Mouse (Mus musculus) ZHBTc4 (cell line): ENCODE measurements around the gene Lgi2.

ENCODE experiments used
- DNase-seq: peaks from one replicate; pipeline ENCODE4 v3.0.0-alpha.2; 2011; ENCODE audit warnings: low read depth, low spot score

Lgi2 gene

GRCm38 (mm10) chr5:52565813-52566531 is at the start of gene Lgi2:
Lgi2 (minus strand) TSS chr5:52566462.
- peak; percentile 55 for DNase-seq

DNA sequence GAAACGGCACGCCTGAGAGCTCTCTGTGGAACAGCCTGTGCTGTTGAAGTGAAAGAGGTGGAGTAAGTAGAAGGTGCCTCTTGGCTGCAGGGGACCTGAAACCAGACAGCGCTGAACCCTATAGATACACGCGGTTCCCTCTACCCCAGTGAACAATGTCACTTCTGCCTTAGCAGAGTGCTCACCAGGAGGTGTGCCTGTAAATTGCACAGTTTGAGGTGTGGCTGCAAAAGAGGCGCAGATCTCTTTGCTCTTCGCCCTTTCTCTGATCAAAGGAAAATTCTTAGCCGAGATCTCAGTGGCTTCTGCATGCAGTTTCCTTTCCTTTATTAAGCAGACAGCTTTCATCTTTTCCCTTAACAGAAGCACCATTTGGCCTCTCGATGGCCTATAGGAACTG is 49.2 kb upstream of the Lgi2 start:
- DNase-seq: peak; percentile 49

- DNase-seq: peak; percentile 55
Observed at GRCm38 (mm10) chr5:52614686-52615085, 48.4 kb upstream of the Lgi2 start.

GRCm38 (mm10) chr5:52612776-52613175 is 46.5 kb upstream of the Lgi2 start:
- DNase-seq: no peak

- no peak for DNase-seq
Observed at GRCm38 (mm10) chr5:52611315-52611895, 45.1 kb upstream of the Lgi2 start.

DNA sequence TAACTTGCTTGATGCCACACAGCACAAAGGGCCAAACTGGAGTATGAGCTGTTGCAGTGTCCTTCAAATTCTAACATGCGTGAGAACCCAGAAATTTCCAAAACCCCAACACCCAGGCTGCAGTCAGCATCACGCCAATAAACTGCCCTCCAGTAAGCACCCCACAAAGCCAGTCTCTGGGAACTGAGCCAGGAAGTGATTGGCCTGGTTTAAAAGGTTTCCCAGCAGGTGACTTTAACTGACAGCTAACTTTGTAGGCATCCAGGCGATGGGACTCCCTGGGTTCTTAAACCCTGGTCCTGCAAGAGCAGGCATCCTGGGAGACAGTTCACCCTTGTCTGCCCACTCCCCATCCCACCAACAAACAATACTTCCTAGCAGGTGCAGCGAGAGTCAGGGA is 44.0 kb upstream of the Lgi2 start:
- DNase-seq: no peak

DNA sequence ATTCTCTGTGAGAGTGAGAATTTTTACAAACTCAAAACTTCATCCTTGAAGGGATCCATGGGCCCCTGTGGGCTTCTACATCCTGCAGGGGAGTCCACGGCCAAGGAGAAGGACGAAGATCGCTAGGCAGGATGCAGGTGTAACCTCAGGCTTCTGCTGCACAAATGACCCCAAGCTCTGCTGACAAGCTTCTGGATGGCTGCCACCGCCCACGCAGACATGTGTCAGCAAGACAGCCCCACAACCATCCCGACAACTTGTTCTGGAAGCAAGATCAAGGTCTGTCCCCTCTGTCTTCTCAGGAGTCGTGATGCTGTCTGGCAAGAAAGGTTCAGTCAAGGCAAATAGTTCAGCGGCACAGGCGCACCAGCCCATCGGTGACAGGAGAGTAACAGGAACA is 43.4 kb upstream of the Lgi2 start:
- no peak for DNase-seq

GRCm38 (mm10) chr5:52604582-52605041 is 38.4 kb upstream of the Lgi2 start:
- DNase-seq: no peak

DNA sequence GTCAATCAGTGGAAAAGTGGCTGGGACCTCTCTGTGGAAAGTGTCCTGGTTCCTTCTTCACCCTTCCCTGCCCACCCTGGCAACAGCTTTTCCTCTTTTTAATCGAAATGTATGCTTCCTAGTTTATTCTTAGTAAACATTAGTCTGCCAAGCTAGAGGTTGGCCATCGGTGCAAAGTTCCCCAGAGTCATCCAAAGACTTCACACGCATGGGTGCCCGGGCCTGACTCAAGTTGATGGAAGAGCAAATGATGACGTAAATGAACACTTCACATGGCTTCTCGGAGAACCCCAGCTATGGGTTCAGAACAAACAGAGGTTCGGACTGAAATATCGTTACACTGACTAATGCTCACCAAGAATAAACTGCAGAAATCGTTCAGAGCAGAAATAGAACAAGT is 24.4 kb upstream of the Lgi2 start:
- no peak for DNase-seq

DNA sequence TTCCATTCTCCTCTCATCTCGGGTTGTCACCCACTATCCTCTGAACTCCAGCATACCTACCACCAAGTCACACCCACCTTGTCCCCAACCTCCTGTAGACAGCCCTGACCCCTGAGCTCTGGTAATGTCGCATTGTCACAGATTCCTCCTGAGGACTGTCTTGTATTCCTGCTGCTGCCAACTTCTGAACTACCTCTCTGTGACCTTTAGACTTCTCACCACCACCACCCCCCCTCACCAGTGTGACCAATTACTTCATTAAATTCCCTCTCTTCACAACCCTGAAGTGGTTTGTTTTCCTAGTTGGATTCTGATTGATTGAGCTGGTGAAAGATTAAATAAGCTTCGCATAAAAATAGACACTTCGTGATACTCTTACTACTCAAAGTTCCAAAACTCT is 22.4 kb upstream of the Lgi2 start:
- no peak for DNase-seq

DNA sequence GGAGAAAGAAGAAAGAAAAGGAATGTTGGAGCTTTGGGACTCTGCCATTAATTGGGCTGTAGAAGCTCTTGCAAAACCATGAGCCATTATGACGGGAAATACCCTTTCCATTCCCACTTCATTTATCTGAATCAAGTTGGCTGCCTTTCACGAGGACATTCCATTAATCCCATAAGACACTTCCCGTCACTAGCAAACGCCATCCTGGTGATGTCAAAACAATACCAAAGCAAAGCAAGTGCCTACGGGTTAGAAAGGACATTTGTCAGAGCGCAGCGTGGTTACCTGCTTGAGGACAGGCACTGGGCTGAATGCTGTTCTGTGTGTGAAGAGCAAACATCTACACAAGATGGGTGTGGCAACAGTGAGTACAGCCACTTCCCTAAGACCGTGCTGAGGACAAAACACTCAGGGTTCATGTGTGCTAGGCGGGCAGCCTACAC is 21.1 kb upstream of the Lgi2 start:
- DNase-seq: no peak

- peak; percentile 58 for DNase-seq
Observed at GRCm38 (mm10) chr5:52572572-52572971, 6.3 kb upstream of the Lgi2 start.

DNA sequence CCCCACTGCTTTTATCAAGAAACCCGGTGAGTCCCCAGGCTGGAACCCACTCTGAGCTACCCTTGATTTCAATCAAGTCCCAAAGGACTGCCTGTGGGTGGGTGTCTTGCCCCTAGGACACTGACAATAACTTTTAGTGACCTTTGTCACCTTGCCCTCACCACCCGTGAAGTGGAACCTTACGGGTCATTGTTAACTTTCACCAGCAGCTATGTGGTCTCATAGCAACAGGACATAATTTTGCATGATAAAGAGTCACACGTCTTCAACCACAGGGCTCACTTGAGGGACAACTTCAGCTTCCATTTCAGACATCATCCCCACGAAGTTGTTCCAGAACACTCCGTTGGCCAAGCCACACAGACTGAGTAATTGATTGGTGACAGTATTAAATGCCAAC is 4.5 kb upstream of the Lgi2 start:
- peak; percentile 66 for DNase-seq

DNA sequence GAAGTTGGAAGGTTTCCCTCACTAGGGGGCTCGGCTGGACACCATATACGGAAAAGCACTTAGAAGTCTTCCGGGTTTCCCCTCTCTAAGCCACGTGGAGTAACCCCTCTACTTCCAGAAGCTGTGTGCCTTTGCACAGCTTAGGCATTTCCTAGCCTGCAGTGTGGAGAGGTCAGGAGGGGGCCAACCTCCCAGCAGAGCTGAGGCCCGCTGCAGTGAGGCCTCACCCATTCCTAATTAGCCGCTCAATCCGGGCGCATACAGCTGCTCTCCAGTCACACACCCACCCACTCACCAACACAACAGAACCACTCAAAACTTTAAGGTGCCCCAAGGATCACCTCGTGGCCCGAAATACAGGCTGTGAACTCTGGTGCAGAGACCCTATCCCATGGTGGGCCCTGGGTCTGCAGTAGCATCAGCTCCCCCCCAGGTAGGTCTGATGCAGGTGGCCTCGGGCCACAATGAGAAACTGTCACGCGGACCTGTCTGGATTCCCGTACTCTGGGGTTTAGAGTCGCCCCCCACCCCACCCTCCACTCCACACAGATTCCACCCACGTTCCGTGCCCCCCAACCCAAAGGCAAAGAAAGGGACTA is 949 bp downstream of the Lgi2 start:
- DNase-seq: peak; percentile 38

- no peak for DNase-seq
Observed at GRCm38 (mm10) chr5:52564351-52564750, 1.9 kb downstream of the Lgi2 start.

GRCm38 (mm10) chr5:52560240-52560639 is 6.0 kb downstream of the Lgi2 start:
- DNase-seq: no peak

GRCm38 (mm10) chr5:52555526-52555925 is 10.7 kb downstream of the Lgi2 start:
- no peak for DNase-seq

GRCm38 (mm10) chr5:52551318-52551632 is 15.0 kb downstream of the Lgi2 start:
- no peak for DNase-seq

- DNase-seq: no peak
Observed at GRCm38 (mm10) chr5:52550613-52551317, 15.5 kb downstream of the Lgi2 start.

GRCm38 (mm10) chr5:52546950-52547349 is 19.3 kb downstream of the Lgi2 start:
- peak; percentile 60 for DNase-seq

- DNase-seq: no peak
Observed at GRCm38 (mm10) chr5:52543770-52544169, 22.5 kb downstream of the Lgi2 start.

DNA sequence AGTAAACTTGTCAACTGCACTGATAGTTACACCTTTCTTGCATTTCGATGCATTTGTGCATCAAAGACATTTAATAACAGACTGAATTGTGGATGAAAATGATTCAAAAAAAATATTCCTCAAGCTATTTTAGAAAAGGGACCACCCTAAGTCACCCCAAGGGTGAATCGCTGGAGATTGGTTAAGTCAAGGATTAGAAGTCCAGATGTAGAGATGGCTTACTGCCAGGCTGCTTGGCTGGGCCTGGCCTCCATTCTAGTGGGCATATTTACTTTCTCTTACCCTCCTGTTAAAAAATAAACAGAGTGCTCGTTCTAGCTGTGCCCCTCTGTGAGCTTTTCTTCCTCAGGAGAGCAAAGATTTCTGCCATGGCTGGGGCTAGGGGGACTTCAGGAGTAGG is 26.1 kb downstream of the Lgi2 start:
- no peak for DNase-seq

GRCm38 (mm10) chr5:52539483-52539882 is 26.8 kb downstream of the Lgi2 start:
- DNase-seq: no peak
